Mouse (Mus musculus) intestine, embryonic 16.5 days (tissue): ENCODE data around the gene Vmn1r236. TPM values are rescaled to one million over a fixed set of nuclear protein-coding genes. Genes with fewer than 3 reads are reported as not detected.

Experiments
- ATAC-seq: fragments of 200-750 bp; cut with Nextera tagmentation; 2 replicates; pipeline ENCODE4 v1.8.0; 2017; ENCODE audit warnings: moderate TSS enrichment, moderate library complexity
- H3K27ac ChIP-seq: fragments of 300-500 bp; sonication (generic); 2 replicates; pipeline ENCODE4 v1.5.1; 2014; ENCODE audit warnings: mild to moderate bottlenecking, low read length
- H3K27me3 ChIP-seq: fragments of 300-500 bp; sonication (generic); replicated peaks from 2 replicates; pipeline ENCODE4 v1.6.1; 2014; ENCODE audit warnings: low read length, control low read depth, mixed read lengths; ENCODE audit not compliant: control insufficient read depth, insufficient read depth
- H3K36me3 ChIP-seq: fragments of 300-500 bp; sonication (generic); 2 replicates; pipeline ENCODE4 v1.6.1; 2014; ENCODE audit warnings: low read length, control low read depth; ENCODE audit not compliant: control insufficient read depth, insufficient read depth
- H3K4me1 ChIP-seq: fragments of 300-500 bp; sonication (generic); 2 replicates; pipeline ENCODE4 v1.6.1; 2014; ENCODE audit warnings: low read length, control low read depth, mixed read lengths; ENCODE audit not compliant: control insufficient read depth, insufficient read depth
- H3K4me2 ChIP-seq: fragments of 300-500 bp; sonication (generic); 2 replicates; pipeline ENCODE4 v1.6.1; 2014; ENCODE audit warnings: low read depth, low read length, control low read depth
- H3K4me3 ChIP-seq: fragments of 300-500 bp; sonication (generic); 2 replicates; pipeline ENCODE4 v1.5.1; 2014; ENCODE audit warnings: mild to moderate bottlenecking, low read length
- H3K9ac ChIP-seq: fragments of 300-500 bp; sonication (generic); 2 replicates; pipeline ENCODE4 v1.6.1; 2014; ENCODE audit warnings: low read depth, low read length
- H3K9me3 ChIP-seq: fragments of 300-500 bp; sonication (generic); 2 replicates; pipeline ENCODE4 v1.6.1; 2016; ENCODE audit warnings: low read length, control low read depth; ENCODE audit not compliant: control insufficient read depth
- WGBS: fragments of 180-500 bp; shearing (Covaris S2); extraction: QIAGEN DNeasy Blood & Tissue Kit; methylation state at CpG from one replicate; pipeline ENCODE4 v1.1.7; 2014; 5-methylcytosine and 5-hydroxymethylcytosine counted together
- microRNA-seq: library from miRNA; unstranded; fragments of <30 nt; microRNA quantifications from one replicate; pipeline ENCODE4, GENCODE M21; 2016
- polyA plus RNA-seq: library from polyadenylated mRNA; unstranded; fragments of >200 nt; fragmentation: Nextera tagmentation; extraction: Ambion mirVana; gene quantifications from 2 replicates; pipeline ENCODE4 v1.2.1, GENCODE M21; 2015

The Vmn1r236 gene
- polyA plus RNA-seq = not detected in 2 replicates

DNA sequence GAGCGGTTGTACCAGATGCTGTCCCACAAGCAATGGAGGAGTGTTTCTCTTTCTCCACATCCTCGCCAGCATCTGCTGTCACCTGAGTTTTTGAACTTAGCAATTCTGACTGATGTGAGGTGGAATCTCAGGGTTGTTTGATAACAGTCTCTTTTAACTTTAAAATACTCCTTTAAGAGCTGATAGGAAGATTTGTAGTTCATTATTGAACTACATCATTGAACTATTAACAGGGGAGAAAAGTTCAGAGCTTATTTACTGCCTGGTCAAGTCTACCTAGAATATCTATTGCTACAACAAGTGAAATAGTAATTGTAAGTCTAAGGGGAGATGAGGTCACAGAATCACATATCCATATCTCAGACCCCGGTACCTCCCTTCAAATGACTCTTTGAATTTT, at the start of gene Vmn1r236:
Gene Vmn1r236, plus strand, starts transcription at position 301 of the 400 bp plus-strand sequence.
- Histone ChIP-seq H3K27me3 (no peaks in the 10 kb centered on the region), H3K4me2 (no peak within 1 kb of the TSS), H3K9ac (no peak within 1 kb of the TSS), H3K4me3 (no peak within 1 kb of the TSS), H3K36me3 (no peaks in the 10 kb centered on the region), H3K9me3 (no peaks in the 10 kb centered on the region), H3K27ac (no peak within 1 kb of the TSS), H3K4me1 (no peaks in the 10 kb centered on the region)
- ATAC-seq = no peak
- 83% methylated on average over 3 of the region's 3 CpGs for WGBS

DNA sequence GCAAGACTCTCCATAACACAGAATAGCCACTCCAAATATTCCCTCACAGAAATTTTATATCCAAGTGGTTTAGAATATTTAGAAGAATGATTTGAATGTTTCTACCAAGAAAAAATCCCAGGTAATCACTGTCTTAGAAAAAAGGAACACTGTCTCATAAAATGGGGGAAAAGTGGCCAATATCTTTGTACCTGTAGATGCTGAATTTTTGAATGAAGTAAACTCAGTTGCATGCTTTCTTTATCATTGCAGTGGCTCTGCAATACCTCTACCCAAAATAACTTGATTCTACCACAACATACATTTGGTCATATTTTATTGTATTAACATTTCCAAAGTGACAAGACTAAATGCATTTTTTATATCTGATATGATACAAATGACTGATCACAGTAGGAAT, 26.6 kb upstream of the Vmn1r236 start, which contains the start of gene Vmn1r235:
Gene Vmn1r235, plus strand, starts transcription at position 301 of the 400 bp plus-strand sequence.
- H3K4me1 ChIP-seq = no peaks in the 10 kb centered on the region
- no peaks in the 10 kb centered on the region for H3K36me3 ChIP-seq
- no peaks in the 10 kb centered on the region for H3K9me3 ChIP-seq
- no peak within 1 kb of the TSS for H3K4me3 ChIP-seq
- H3K4me2 ChIP-seq = no peak within 1 kb of the TSS
- no peak within 1 kb of the TSS for H3K9ac ChIP-seq
- no peak within 1 kb of the TSS for H3K27ac ChIP-seq
- no peak for ATAC-seq
- no peaks in the 10 kb centered on the region for H3K27me3 ChIP-seq

DNA sequence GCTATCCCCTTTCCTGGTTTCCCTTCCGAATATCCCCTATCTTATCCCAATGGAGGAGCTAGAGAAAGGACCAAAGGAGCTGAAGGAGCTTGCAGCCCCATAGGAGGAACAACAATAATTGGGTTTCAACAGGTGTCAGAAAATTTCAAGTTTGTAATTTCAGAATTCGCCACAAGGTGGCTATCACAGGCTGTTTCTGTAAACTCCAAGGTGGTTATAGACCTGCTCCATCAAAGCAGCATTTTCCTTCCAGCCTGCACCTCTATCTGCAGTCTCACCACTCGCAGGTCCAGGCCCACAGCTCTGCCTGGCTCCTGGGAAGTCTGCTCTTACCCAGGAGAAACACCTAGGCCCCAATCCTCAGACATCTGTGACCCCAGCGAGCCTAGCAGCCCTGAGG, 10.6 kb upstream of the Vmn1r236 start:
- Histone ChIP-seq H3K4me2 (no peak overlapping the region), H3K9ac (no peak overlapping the region), H3K4me1 (no peaks in the 10 kb centered on the region), H3K36me3 (no peaks in the 10 kb centered on the region), H3K27me3 (no peaks in the 10 kb centered on the region), H3K4me3 (no peak overlapping the region), H3K9me3 (no peaks in the 10 kb centered on the region), H3K27ac (no peak overlapping the region)
- WGBS = 19% methylated on average over 4 of the region's 4 CpGs
- no peak for ATAC-seq

DNA sequence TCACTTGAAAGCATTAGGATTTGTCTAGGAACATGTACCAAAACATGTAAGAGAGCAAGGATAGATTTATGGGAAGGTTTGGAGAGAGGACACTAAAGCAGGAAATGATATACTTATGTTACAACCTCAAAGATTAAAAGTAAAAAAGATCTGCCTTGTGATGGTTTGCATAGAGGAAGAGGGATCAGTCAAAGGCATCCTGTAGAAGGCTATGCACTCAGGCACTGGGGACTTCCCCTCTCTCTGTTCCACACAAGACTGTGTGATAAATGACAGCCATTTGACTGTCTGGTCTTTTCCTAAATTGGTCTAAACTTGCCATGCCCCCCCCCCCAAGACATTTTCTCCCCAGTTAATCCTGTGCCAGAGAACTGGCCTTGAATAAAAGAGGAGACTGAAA, 1.7 kb downstream of the Vmn1r236 start:
- H3K4me2 ChIP-seq = no peak overlapping the region
- H3K9ac ChIP-seq = no peak overlapping the region
- no peak overlapping the region for H3K4me3 ChIP-seq
- H3K27ac ChIP-seq = no peak overlapping the region
- H3K36me3 ChIP-seq = no peaks in the 10 kb centered on the region
- H3K9me3 ChIP-seq = no peaks in the 10 kb centered on the region
- no peak for ATAC-seq
- H3K4me1 ChIP-seq = no peaks in the 10 kb centered on the region
- no peaks in the 10 kb centered on the region for H3K27me3 ChIP-seq

DNA sequence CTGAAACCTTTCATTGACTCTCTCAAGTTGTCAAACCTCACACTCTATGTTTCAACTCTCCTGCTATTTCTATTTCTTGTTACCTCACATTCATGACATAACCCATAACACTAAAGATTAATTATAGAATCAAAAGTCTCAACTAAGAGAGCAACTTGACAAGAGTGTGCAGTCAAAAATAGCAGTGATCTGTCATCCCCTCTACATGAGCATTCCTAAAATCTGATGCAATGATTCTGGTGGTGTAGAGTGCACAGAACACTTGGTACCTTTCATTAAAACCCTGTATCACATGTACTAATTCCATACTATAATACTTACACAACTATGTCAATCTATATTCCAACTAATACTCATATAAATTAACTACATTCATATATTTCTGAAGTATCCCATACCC, 7.0 kb downstream of the Vmn1r236 start:
- no peak for ATAC-seq
- H3K9ac ChIP-seq = no peak overlapping the region
- H3K4me2 ChIP-seq = no peak overlapping the region
- H3K27ac ChIP-seq = no peak overlapping the region
- no peaks in the 10 kb centered on the region for H3K9me3 ChIP-seq
- H3K27me3 ChIP-seq = no peaks in the 10 kb centered on the region
- no peaks in the 10 kb centered on the region for H3K36me3 ChIP-seq
- no peak overlapping the region for H3K4me3 ChIP-seq
- no peaks in the 10 kb centered on the region for H3K4me1 ChIP-seq

DNA sequence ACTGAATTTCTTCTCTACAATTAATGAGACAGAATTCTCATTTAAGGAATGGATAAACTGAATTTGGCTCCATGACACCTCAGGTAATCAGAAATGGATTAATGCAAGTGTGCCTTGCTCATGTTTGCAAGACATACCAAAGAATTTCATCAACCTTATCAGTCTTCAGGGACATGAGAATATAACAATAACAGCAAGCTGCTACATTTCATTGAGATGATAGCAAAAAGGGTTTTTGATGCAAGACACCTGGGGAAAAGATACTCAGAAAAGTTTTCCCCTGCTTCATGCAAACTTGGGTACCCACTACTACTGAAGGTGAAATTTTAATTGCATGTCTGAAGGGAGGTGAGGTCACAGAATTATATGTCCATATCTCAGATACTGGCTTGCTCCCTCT, 28.8 kb downstream of the Vmn1r236 start, which contains the start of gene Vmn1r237:
Gene Vmn1r237, plus strand, starts transcription at position 301 of the 400 bp plus-strand sequence.
- H3K4me1 ChIP-seq = no peaks in the 10 kb centered on the region
- no peak within 1 kb of the TSS for H3K4me2 ChIP-seq
- H3K36me3 ChIP-seq = no peaks in the 10 kb centered on the region
- no peaks in the 10 kb centered on the region for H3K27me3 ChIP-seq
- no peaks in the 10 kb centered on the region for H3K9me3 ChIP-seq
- H3K9ac ChIP-seq = no peak within 1 kb of the TSS
- no peak within 1 kb of the TSS for H3K27ac ChIP-seq
- no peak within 1 kb of the TSS for H3K4me3 ChIP-seq
- no peak for ATAC-seq

Small RNA genes within 50 kb of the gene (microRNA-seq; reads per million reads assigned to microRNA genes)
- gene Gm26384 = not detected

Other genes with a start within 250 kb of the Vmn1r236 start
- gene Vmn1r234, start 56.9 kb upstream of the Vmn1r236 start, polyA plus RNA-seq = not detected in 2 replicates
- not detected in 2 replicates for gene Vmn1r235, start 26.5 kb upstream of the Vmn1r236 start, polyA plus RNA-seq
- gene Vmn1r237, start 28.9 kb downstream of the Vmn1r236 start, polyA plus RNA-seq = not detected in 2 replicates
- gene Zfp677, start 100.8 kb downstream of the Vmn1r236 start, polyA plus RNA-seq = 2.6 TPM in 2 replicates
- gene Zfp54, start 140.3 kb downstream of the Vmn1r236 start, polyA plus RNA-seq = 7.5 and 7.9 TPM in 2 replicates
- 13.2 and 14.0 TPM in 2 replicates for gene Zfp51, start 167.4 kb downstream of the Vmn1r236 start, polyA plus RNA-seq
- 11.2 and 12.1 TPM in 2 replicates for gene Zfp53, start 206.1 kb downstream of the Vmn1r236 start, polyA plus RNA-seq